Mouse (Mus musculus) ES-E14 (cell line): ENCODE measurements at regions not wholly inside any gene's neighbourhood (a gene's known extent, or its start where the extent isn't known, plus 50 kb on each side); places are given as distances from the start of the nearest gene placed in this dataset.

Experiments used
- DNase-seq: peaks from one replicate; pipeline ENCODE4 v3.0.0-alpha.2; 2013; ENCODE audit warnings: low read depth, low spot score
- H3K27ac ChIP-seq: 2 replicates; pipeline ENCODE4 v1.5.1; 2012; ENCODE audit warnings: low read depth, mild to moderate bottlenecking, low read length, moderate library complexity, mixed read lengths; ENCODE audit not compliant: poor library complexity, insufficient read depth, severe bottlenecking
- H3K36me3 ChIP-seq: 2 replicates; pipeline ENCODE4 v1.6.1; 2012; ENCODE audit warnings: mild to moderate bottlenecking, low read length, moderate library complexity, mixed read lengths; ENCODE audit not compliant: control insufficient read depth, poor library complexity, insufficient read depth, severe bottlenecking
- H3K4me1 ChIP-seq, 2 experiments: fragments of 150-350 bp in 1 of 2; sonication (generic) in 1 of 2; 2 replicates each; pipeline ENCODE4 v1.6.1; 2012; ENCODE audit warnings: low read length in 2 of 2, mild to moderate bottlenecking in 1 of 2, mixed read lengths in 1 of 2; ENCODE audit not compliant: control insufficient read depth in 2 of 2, insufficient read depth in 2 of 2, poor library complexity in 1 of 2
- H3K4me3 ChIP-seq, 2 experiments: fragments of 150-350 bp in 1 of 2; sonication (generic) in 1 of 2; 2 replicates each; pipeline ENCODE4 v1.5.1; 2012; ENCODE audit warnings: low read length in 2 of 2, low read depth in 1 of 2, mild to moderate bottlenecking in 1 of 2, mixed read lengths in 1 of 2; ENCODE audit not compliant: insufficient read depth in 1 of 2, poor library complexity in 1 of 2, severe bottlenecking in 1 of 2
- H3K9ac ChIP-seq: 2 replicates; pipeline ENCODE4 v1.6.1; 2012; ENCODE audit warnings: low read depth, mild to moderate bottlenecking, low read length, mixed read lengths; ENCODE audit not compliant: poor library complexity, insufficient read depth, severe bottlenecking
- H3K9me3 ChIP-seq: fragments of 150-350 bp; sonication (generic); 2 replicates; pipeline ENCODE4 v1.6.1; 2012; ENCODE audit warnings: low read depth, mild to moderate bottlenecking, low read length; ENCODE audit not compliant: control insufficient read depth, insufficient read depth
- CHD2 ChIP-seq: IDR thresholded peaks from 2 replicates; pipeline ENCODE4 v1.6.1; 2014; ENCODE audit warnings: mild to moderate bottlenecking, low read depth, low read length, inconsistent platforms
- HCFC1 ChIP-seq: IDR thresholded peaks from 2 replicates; pipeline ENCODE4 v1.6.1; 2012; ENCODE audit warnings: low read length, inconsistent platforms, borderline replicate concordance; ENCODE audit not compliant: insufficient read depth
- MAFK ChIP-seq: IDR thresholded peaks from 2 replicates; pipeline ENCODE4 v1.6.1; 2014; ENCODE audit warnings: mild to moderate bottlenecking, low read depth, low read length, inconsistent platforms; ENCODE audit not compliant: insufficient read depth
- ZC3H11A ChIP-seq: IDR thresholded peaks from 2 replicates; pipeline ENCODE4 v1.6.1; 2012; ENCODE audit warnings: low read depth, mild to moderate bottlenecking, inconsistent platforms, low read length, borderline replicate concordance
- ZNF384 ChIP-seq: IDR thresholded peaks from 2 replicates; pipeline ENCODE4 v1.6.1; 2012; ENCODE audit warnings: low read depth, low read length, inconsistent platforms
- in situ Hi-C, 2 experiments: fragments of 600-800 bp; cut with MboI; formaldehyde crosslinking; loops; one replicate each; pipeline ENCODE4 v1.15.1; 2025; ENCODE audit warnings: low sequenced_read_pairs in 2 of 2, inconsistent platforms in 1 of 2; ENCODE audit not compliant: unreplicated experiment in 2 of 2

- Histone ChIP-seq H3K27ac (no peak overlapping the region), H3K9ac (no peak overlapping the region), H3K4me3 (no peak overlapping the region), H3K9me3 (no peaks in the 10 kb centered on the region), H3K4me1 (no peaks in the 10 kb centered on the region), H3K36me3 (no peaks in the 10 kb centered on the region)
- no peak for DNase-seq
- TF ChIP-seq ZC3H11A: no peak
- TF ChIP-seq HCFC1: no peak
- in situ Hi-C loops: no loop called here
Observed at GRCm38 (mm10) chr14:101326477-101326941, 126.4 kb upstream of the Prr30 start.

- Histone ChIP-seq H3K9me3 (no peaks in the 10 kb centered on the region), H3K4me3 (no peak overlapping the region), H3K9ac (no peak overlapping the region), H3K4me1 (no peaks in the 10 kb centered on the region), H3K27ac (no peak overlapping the region), H3K36me3 (no peaks in the 10 kb centered on the region)
- no peak for TF ChIP-seq CHD2
- TF ChIP-seq HCFC1: no peak
- no peak for TF ChIP-seq MAFK
- TF ChIP-seq ZNF384: no peak
- no peak for TF ChIP-seq ZC3H11A
- DNase-seq: no peak
- in situ Hi-C loops: no loop called here
Observed at GRCm38 (mm10) chr14:101323361-101323760, 123.2 kb upstream of the Prr30 start.

GRCm38 (mm10) chr14:101307920-101308319 lies 107.8 kb upstream of the Prr30 start:
- H3K4me1 ChIP-seq: no peaks in the 10 kb centered on the region
- in situ Hi-C loops: no loop called here
- no peaks in the 10 kb centered on the region for H3K36me3 ChIP-seq
- H3K9ac ChIP-seq: no peak overlapping the region
- H3K9me3 ChIP-seq: no peaks in the 10 kb centered on the region
- no peak overlapping the region for H3K27ac ChIP-seq
- H3K4me3 ChIP-seq: no peak overlapping the region
- no peak for DNase-seq
- no peak for TF ChIP-seq CHD2
- no peak for TF ChIP-seq ZNF384
- TF ChIP-seq ZC3H11A: no peak

- no peak overlapping the region for H3K4me3 ChIP-seq
- no peak overlapping the region for H3K27ac ChIP-seq
- no peak for TF ChIP-seq ZNF384
- no peak for TF ChIP-seq MAFK
- no peak for TF ChIP-seq ZC3H11A
- TF ChIP-seq CHD2: no peak
- no peak for TF ChIP-seq HCFC1
- no peaks in the 10 kb centered on the region for H3K9me3 ChIP-seq
- DNase-seq: no peak
- no peaks in the 10 kb centered on the region for H3K36me3 ChIP-seq
- in situ Hi-C loops: no loop called here
- no peak overlapping the region for H3K9ac ChIP-seq
- no peaks in the 10 kb centered on the region for H3K4me1 ChIP-seq
Observed at GRCm38 (mm10) chr14:101304487-101305032, 104.4 kb upstream of the Prr30 start.

GRCm38 (mm10) chr14:101297841-101298240 lies 97.7 kb upstream of the Prr30 start:
- H3K27ac ChIP-seq: no peak overlapping the region
- in situ Hi-C loops: no loop called here
- H3K9ac ChIP-seq: no peak overlapping the region
- H3K4me1 ChIP-seq: no peaks in the 10 kb centered on the region
- TF ChIP-seq CHD2 (no peak), ZC3H11A (no peak), HCFC1 (no peak), ZNF384 (no peak), MAFK (no peak)
- H3K4me3 ChIP-seq: no peak overlapping the region
- no peaks in the 10 kb centered on the region for H3K9me3 ChIP-seq
- no peak for DNase-seq
- H3K36me3 ChIP-seq: no peaks in the 10 kb centered on the region
